Mouse (Mus musculus): ENCODE data around the gene Gm9495. TPM values are rescaled to one million over a fixed set of nuclear protein-coding genes. Genes with fewer than 3 reads are reported as not detected.
"Not testable (repeated sequence)": the region's sequence is repeated elsewhere in the genome, so short reads cannot be mapped to it uniquely, and the experiment has no call there.

Gm9495 gene
- not detected in 2 replicates for polyA plus RNA-seq (2015; fragmentation: Nextera tagmentation; extraction: Ambion mirVana)

GRCm38 (mm10) chr8:69453465-69453864 is at the start of gene Gm9495:
Gene Gm9495 (minus strand): TSS chr8:69453565.
- not testable (repeated sequence) for H3K9me3 ChIP-seq (replicated peaks); H3K9ac ChIP-seq; H3K4me3 ChIP-seq; H3K4me1 ChIP-seq (replicated peaks); H3K36me3 ChIP-seq; H3K4me2 ChIP-seq; ATAC-seq (replicated peaks; ENCODE audit: insufficient number of reproducible peaks, insufficient read depth, low FRiP score, low read depth); H3K27ac ChIP-seq; H3K27me3 ChIP-seq
- WGBS: 80% methylated on average over 2 of the region's 3 CpGs

GRCm38 (mm10) chr8:69474946-69475345 is 21.6 kb upstream of the Gm9495 start:
- ATAC-seq (replicated peaks; ENCODE audit: insufficient number of reproducible peaks, insufficient read depth, low FRiP score, low read depth); H3K4me3 ChIP-seq; H3K9me3 ChIP-seq (replicated peaks); H3K27me3 ChIP-seq; H3K4me1 ChIP-seq (replicated peaks); H3K9ac ChIP-seq; H3K4me2 ChIP-seq; H3K36me3 ChIP-seq; H3K27ac ChIP-seq: not testable (repeated sequence)
- WGBS: 82% methylated on average over 3 of the region's 3 CpGs

- WGBS: 69% methylated on average over 3 of the region's 3 CpGs
- H3K4me1 ChIP-seq (replicated peaks); H3K4me2 ChIP-seq; H3K36me3 ChIP-seq; H3K9me3 ChIP-seq (replicated peaks); H3K9ac ChIP-seq; H3K27me3 ChIP-seq; ATAC-seq (replicated peaks; ENCODE audit: insufficient number of reproducible peaks, insufficient read depth, low FRiP score, low read depth); H3K4me3 ChIP-seq; H3K27ac ChIP-seq: not testable (repeated sequence)
Observed at GRCm38 (mm10) chr8:69420018-69420417, 33.3 kb downstream of the Gm9495 start.

DNA sequence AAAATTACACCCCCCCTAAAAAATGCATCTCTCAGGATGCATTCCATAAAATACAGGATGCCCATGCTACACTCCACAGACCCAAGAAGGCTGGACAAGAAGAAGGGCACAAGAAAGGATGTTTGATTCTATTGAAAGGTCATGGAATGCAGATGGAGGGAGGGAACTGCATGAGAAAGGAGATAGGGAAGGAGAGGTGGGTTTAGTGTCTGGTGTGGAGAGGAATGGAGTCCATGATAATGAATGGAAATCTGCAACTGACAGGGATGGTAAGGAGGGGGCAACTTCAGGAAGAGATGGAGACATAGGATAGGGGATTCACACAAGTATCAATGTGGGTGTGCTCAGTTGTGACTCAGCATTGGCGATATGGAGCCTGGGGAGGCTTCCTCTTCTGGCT is 39.0 kb downstream of the Gm9495 start:
- WGBS: 75% methylated on average over 1 of the region's 1 CpGs
- no peak overlapping the region for H3K27ac ChIP-seq
- ATAC-seq (replicated peaks; ENCODE audit: insufficient number of reproducible peaks, insufficient read depth, low FRiP score, low read depth): no peak
- H3K4me2 ChIP-seq: no peak overlapping the region
- no peaks in the 10 kb centered on the region for H3K9me3 ChIP-seq (replicated peaks)
- no peak overlapping the region for H3K4me3 ChIP-seq
- no peak overlapping the region for H3K9ac ChIP-seq
- no peaks in the 10 kb centered on the region for H3K4me1 ChIP-seq (replicated peaks)
- H3K36me3 ChIP-seq: no peaks in the 10 kb centered on the region
- no peaks in the 10 kb centered on the region for H3K27me3 ChIP-seq

- Histone ChIP-seq H3K27ac (no peak overlapping the region), H3K9ac (no peak overlapping the region), H3K36me3 (no peaks in the 10 kb centered on the region), H3K9me3 (replicated peaks) (no peaks in the 10 kb centered on the region), H3K27me3 (no peaks in the 10 kb centered on the region), H3K4me2 (no peak overlapping the region), H3K4me1 (replicated peaks) (peaks cover 2% of the 10 kb centered on the region; the same call in 1 of the 2 replicates), H3K4me3 (no peak overlapping the region)
- no peak for ATAC-seq (replicated peaks; ENCODE audit: insufficient number of reproducible peaks, insufficient read depth, low FRiP score, low read depth)
- WGBS: 71% methylated on average over 6 of the region's 6 CpGs
Observed at GRCm38 (mm10) chr8:69404768-69405167, 48.6 kb downstream of the Gm9495 start.

DNA sequence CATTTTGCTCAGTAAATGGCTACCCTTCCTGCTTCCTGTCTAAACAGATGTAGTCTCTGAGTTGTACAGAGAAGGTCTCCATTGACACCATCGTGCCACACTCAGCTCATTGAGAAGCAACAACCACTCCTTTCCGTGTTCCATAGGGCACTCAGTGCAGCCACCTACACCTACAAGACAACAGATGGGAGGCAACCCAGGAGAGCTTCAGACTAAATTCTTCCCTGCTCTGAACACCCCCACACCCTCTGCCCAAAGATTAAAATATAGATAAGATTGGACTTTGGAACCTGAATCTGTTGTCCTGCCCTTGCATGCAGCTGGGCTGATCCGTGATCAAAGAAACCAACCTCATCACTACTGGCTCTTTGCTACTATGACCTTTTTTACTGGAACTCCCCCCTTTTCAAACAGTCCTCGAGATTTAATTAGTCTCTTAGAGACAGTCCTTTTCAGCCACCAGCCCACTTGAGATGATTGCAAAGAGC is 53.4 kb downstream of the Gm9495 start:
- peak overlapping the region; percentile 69 for H3K4me3 ChIP-seq
- peaks cover 9% of the 10 kb centered on the region for H3K4me1 ChIP-seq (replicated peaks)
- 63% methylated on average over 4 of the region's 4 CpGs for WGBS
- no peaks in the 10 kb centered on the region for H3K36me3 ChIP-seq
- peak overlapping the region; percentile 82 for H3K27ac ChIP-seq
- no peaks in the 10 kb centered on the region for H3K27me3 ChIP-seq
- no peaks in the 10 kb centered on the region for H3K9me3 ChIP-seq (replicated peaks)
- no peak; the same call in 1 of the 2 replicates for ATAC-seq (replicated peaks; ENCODE audit: insufficient number of reproducible peaks, insufficient read depth, low FRiP score, low read depth)
- peak overlapping the region; percentile 79 for H3K9ac ChIP-seq
- H3K4me2 ChIP-seq: peak overlapping the region; percentile 91

- H3K4me1 ChIP-seq (replicated peaks): peaks cover 13% of the 10 kb centered on the region
- peak overlapping the region; percentile 91 for H3K4me2 ChIP-seq
- no peaks in the 10 kb centered on the region for H3K27me3 ChIP-seq
- ATAC-seq (replicated peaks; ENCODE audit: insufficient number of reproducible peaks, insufficient read depth, low FRiP score, low read depth): peak; percentile 71
- H3K27ac ChIP-seq: peak overlapping the region; percentile 82
- no peaks in the 10 kb centered on the region for H3K9me3 ChIP-seq (replicated peaks)
- no peaks in the 10 kb centered on the region for H3K36me3 ChIP-seq
- WGBS: 7% methylated on average over 43 of the region's 43 CpGs
- H3K4me3 ChIP-seq: peak overlapping the region; percentile 69
- H3K9ac ChIP-seq: peak overlapping the region; percentile 79
Observed at GRCm38 (mm10) chr8:69399181-69399955, 54.0 kb downstream of the Gm9495 start.

DNA sequence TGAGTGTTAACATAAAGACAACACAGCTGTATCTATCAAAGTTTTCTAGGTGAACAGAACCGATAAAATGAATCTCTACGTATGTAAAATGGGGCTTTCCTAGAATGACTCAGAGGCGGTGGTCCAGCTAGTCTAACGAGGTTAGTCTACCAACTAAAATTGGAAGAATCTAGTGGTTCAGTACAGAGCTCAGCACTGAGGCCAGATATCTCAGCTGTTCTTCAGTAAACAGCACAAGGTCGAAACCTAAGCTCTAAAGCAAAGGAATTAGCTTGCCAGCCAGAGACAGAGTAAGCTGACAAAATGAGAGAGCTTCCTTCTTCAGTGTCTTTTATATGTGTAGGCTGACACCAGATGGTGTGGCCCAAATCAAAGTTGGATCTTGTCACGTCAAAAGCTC is 57.2 kb downstream of the Gm9495 start:
- H3K4me2 ChIP-seq: no peak overlapping the region; the same call in 1 of the 2 replicates
- no peak for ATAC-seq (replicated peaks; ENCODE audit: insufficient number of reproducible peaks, insufficient read depth, low FRiP score, low read depth)
- no peak overlapping the region for H3K27ac ChIP-seq
- H3K4me1 ChIP-seq (replicated peaks): peaks cover 19% of the 10 kb centered on the region
- H3K36me3 ChIP-seq: peaks cover 8% of the 10 kb centered on the region
- H3K9ac ChIP-seq: no peak overlapping the region
- H3K27me3 ChIP-seq: no peaks in the 10 kb centered on the region
- no peaks in the 10 kb centered on the region for H3K9me3 ChIP-seq (replicated peaks)
- 66% methylated on average over 6 of the region's 6 CpGs for WGBS
- no peak overlapping the region for H3K4me3 ChIP-seq

DNA sequence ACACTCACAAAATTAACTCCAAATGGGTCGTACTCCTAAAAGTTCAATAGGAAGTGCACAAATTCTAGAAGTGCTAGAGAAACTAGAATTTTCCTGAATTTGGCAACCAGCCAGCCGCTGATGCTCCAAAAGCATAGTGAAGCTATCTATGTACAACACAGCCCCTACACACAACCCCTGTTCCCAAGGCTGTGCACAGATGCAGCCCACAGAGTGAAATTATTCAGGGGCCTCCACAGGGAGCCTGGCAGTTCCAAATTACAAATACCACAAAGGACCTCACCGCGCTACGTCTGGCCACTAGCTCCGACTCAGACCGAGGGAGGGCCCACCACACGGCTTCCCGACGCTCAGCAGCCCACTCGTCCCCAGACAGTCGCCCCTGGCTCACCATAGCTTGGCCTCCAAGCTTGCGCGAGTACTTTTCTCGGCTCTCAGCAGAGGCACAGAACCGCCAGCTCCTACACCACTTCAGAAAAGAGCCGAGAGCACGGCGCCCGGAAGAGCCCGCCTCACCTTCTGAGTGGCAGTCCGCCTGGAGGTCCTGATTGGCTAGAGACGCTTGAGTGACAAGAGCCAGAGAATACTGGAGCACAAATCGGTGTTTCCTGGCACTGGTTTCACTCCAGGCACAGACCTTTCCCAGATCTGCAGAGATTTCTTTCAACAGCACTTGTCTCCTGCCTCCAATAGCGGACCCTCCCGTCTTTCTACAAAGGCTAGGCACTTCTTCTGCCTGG is 58.1 kb downstream of the Gm9495 start:
- peaks cover 19% of the 10 kb centered on the region for H3K4me1 ChIP-seq (replicated peaks)
- peak overlapping the region; percentile 87 for H3K9ac ChIP-seq
- ATAC-seq (replicated peaks; ENCODE audit: insufficient number of reproducible peaks, insufficient read depth, low FRiP score, low read depth): peak; percentile 94
- peak overlapping the region; percentile 77 for H3K4me3 ChIP-seq
- WGBS: 1% methylated on average over 26 of the region's 26 CpGs
- H3K27me3 ChIP-seq: no peaks in the 10 kb centered on the region
- H3K4me2 ChIP-seq: peak overlapping the region; percentile 72
- H3K9me3 ChIP-seq (replicated peaks): no peaks in the 10 kb centered on the region
- H3K36me3 ChIP-seq: peaks cover 8% of the 10 kb centered on the region
- peak overlapping the region; percentile 97 for H3K27ac ChIP-seq

- peaks cover 17% of the 10 kb centered on the region for H3K36me3 ChIP-seq
- no peak overlapping the region for H3K4me3 ChIP-seq
- peaks cover 12% of the 10 kb centered on the region; the same call in 1 of the 2 replicates for H3K9me3 ChIP-seq (replicated peaks)
- H3K4me2 ChIP-seq: no peak overlapping the region
- no peaks in the 10 kb centered on the region for H3K27me3 ChIP-seq
- WGBS: 98% methylated on average over 6 of the region's 6 CpGs
- H3K27ac ChIP-seq: no peak overlapping the region
- no peak overlapping the region for H3K9ac ChIP-seq
- H3K4me1 ChIP-seq (replicated peaks): no peaks in the 10 kb centered on the region
- ATAC-seq (replicated peaks; ENCODE audit: insufficient number of reproducible peaks, insufficient read depth, low FRiP score, low read depth): no peak
Observed at GRCm38 (mm10) chr8:69384361-69384760, 69.0 kb downstream of the Gm9495 start.

All from heart, embryonic 15.5 days (tissue).